In the genomic region with DNA sequence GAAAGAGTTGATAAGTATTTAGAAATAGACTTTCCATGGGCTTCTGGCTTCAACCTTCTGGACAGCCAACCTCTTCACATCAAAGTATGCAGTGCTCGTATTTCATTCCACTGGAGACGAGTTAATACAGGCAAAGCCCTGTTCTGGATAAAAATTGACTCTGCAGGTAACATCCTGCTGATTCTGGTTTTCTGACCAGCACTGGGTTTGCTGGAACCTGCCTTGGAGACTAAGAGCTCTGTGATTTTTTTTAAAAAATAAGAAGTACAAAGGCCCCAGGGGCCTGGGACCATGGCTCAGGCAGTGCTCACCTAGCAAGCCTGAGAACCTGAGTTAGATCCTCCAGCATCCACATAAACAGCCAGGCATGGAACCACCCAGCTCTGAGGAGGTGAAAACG, we compare ENCODE assay signal across 15 mouse cellular contexts.
DNase-seq lines count a peak whose midpoint lies in the region; ATAC-seq and TF ChIP-seq lines count a peak whose summit lies in the region.
"Had no signal": no experiment of that assay in that cellular context is flagged by ENCODE, and none has a peak within 500 bp of the region (broad histone marks: within the 10 kb centered on the region; RNA-seq: fewer than 3 reads in every experiment).

No protein-coding gene starts in this region.

- peaks cover 8% of the 10 kb centered on the region for H3K4me1 ChIP-seq in heart, adult 2 months (ENCODE audit: control insufficient read depth, insufficient read depth, low read length)
- peaks cover 23% of the 10 kb centered on the region for H3K4me1 ChIP-seq in heart, embryonic 16.5 days (ENCODE audit: control insufficient read depth, insufficient read depth, low read length)
- peaks cover 28% of the 10 kb centered on the region for H3K4me1 ChIP-seq in kidney, embryonic 16.5 days (ENCODE audit: insufficient read depth, low read length)

- peak; percentile 0; the same call in 1 of the 2 replicates for ATAC-seq in heart, embryonic 16.5 days (replicated peaks; ENCODE audit: extremely low read depth, insufficient read depth, low FRiP score)
- peak; percentile 18; the same call in 1 of the 2 replicates for ATAC-seq in kidney, embryonic 16.5 days (ENCODE audit: low FRiP score, low TSS enrichment)
- no peak for ATAC-seq in granulocyte monocyte progenitor cell, adult 5-6 weeks (replicated peaks; ENCODE audit: poor library complexity, severe bottlenecking)
- ATAC-seq: inflammation-experienced regulatory T-cells, adult 6 months had no signal

- whole genome bisulfite sequencing in heart, adult 2 months = 51% methylated on average over 3 of the region's 3 CpGs
- 37% methylated on average over 3 of the region's 3 CpGs for WGBS in heart, embryonic 16.5 days
- WGBS in kidney, embryonic 16.5 days = 43% methylated on average over 3 of the region's 3 CpGs

- DNase-seq in heart, adult 2 months = no peak
- no peak for DNase-seq in heart, postnatal 36 days
- DNase-seq in kidney, adult 11 months = peak; percentile 83
- no peak for DNase-seq in kidney, adult 18-20 months
- DNase-seq in layer of hippocampus, postnatal 36 days = no peak
- DNase-seq: cerebellum, postnatal 10 days had no signal

- no peak for TF ChIP-seq EP300 in heart, adult 2 months (IDR thresholded peaks at IDR 0.05; ENCODE audit: insufficient read depth, low read depth, low read length)

- H3K4me3 ChIP-seq in heart, adult 2 months = no peak overlapping the region
- no peak overlapping the region for H3K4me3 ChIP-seq in heart, embryonic 16.5 days (ENCODE audit: low read length)
- H3K4me3 ChIP-seq in kidney, embryonic 16.5 days (ENCODE audit: low read length) = no peak overlapping the region
- H3K4me3 ChIP-seq: embryonic facial prominence, embryonic 15.5 days; forebrain, embryonic 10.5 days; gastrocnemius, adult 2 months; hindbrain, embryonic 10.5 days had no signal

- H3K79me2 ChIP-seq in heart, adult 2 months (replicated peaks; ENCODE audit: control insufficient read depth, insufficient read depth, low read length) = no peaks in the 10 kb centered on the region

- H3K9ac ChIP-seq in heart, adult 2 months (ENCODE audit: low read depth, low read length) = no peak overlapping the region
- peak overlapping the region; percentile 57; the same call in 1 of the 2 replicates for H3K9ac ChIP-seq in heart, embryonic 16.5 days (ENCODE audit: low read length)
- H3K9ac ChIP-seq in kidney, embryonic 16.5 days (replicated peaks; ENCODE audit: low read length) = peak overlapping the region; percentile 24; the same call in 1 of the 2 replicates
- H3K9ac ChIP-seq: embryonic facial prominence, embryonic 15.5 days had no signal

- H3K9me3 ChIP-seq in heart, embryonic 16.5 days (replicated peaks; ENCODE audit: control insufficient read depth, low read length) = no peaks in the 10 kb centered on the region
- no peaks in the 10 kb centered on the region; the same call in 1 of the 2 replicates for H3K9me3 ChIP-seq in kidney, embryonic 16.5 days (ENCODE audit: low read length)
- H3K9me3 ChIP-seq: embryonic facial prominence, embryonic 15.5 days had no signal

- H3K36me3 ChIP-seq in heart, adult 2 months (ENCODE audit: control insufficient read depth, insufficient read depth, low read length) = no peaks in the 10 kb centered on the region
- H3K36me3 ChIP-seq in heart, embryonic 16.5 days (ENCODE audit: control insufficient read depth, insufficient read depth) = no peaks in the 10 kb centered on the region
- no peaks in the 10 kb centered on the region for H3K36me3 ChIP-seq in kidney, embryonic 16.5 days (ENCODE audit: insufficient read depth, low read length)
- H3K36me3 ChIP-seq: embryonic facial prominence, embryonic 15.5 days; forebrain, embryonic 10.5 days; hindbrain, embryonic 10.5 days had no signal

- no peak for TF ChIP-seq CTCF in heart, adult 2 months (IDR thresholded peaks at IDR 0.05)

- H3K4me2 ChIP-seq in heart, embryonic 16.5 days (ENCODE audit: low read depth, low read length) = peak overlapping the region; percentile 36
- H3K4me2 ChIP-seq in kidney, embryonic 16.5 days (replicated peaks; ENCODE audit: low read depth, low read length) = no peak overlapping the region
- H3K4me2 ChIP-seq: embryonic facial prominence, embryonic 15.5 days had no signal

- no peak for TF ChIP-seq POLR2A in heart, adult 2 months (IDR thresholded peaks at IDR 0.05; ENCODE audit: insufficient read depth, low read depth, low read length)

- H3K27ac ChIP-seq in heart, adult 2 months = peak overlapping the region; percentile 88
- peak overlapping the region; percentile 90 for H3K27ac ChIP-seq in heart, embryonic 16.5 days (ENCODE audit: low read length)
- H3K27ac ChIP-seq in kidney, embryonic 16.5 days (ENCODE audit: low read length) = peak overlapping the region; percentile 83
- H3K27ac ChIP-seq: embryonic facial prominence, embryonic 15.5 days had no signal

- no peaks in the 10 kb centered on the region for H3K27me3 ChIP-seq in heart, adult 2 months (ENCODE audit: control insufficient read depth, insufficient read depth, low read length)
- no peaks in the 10 kb centered on the region for H3K27me3 ChIP-seq in heart, embryonic 16.5 days (ENCODE audit: control insufficient read depth, insufficient read depth, low read length)
- H3K27me3 ChIP-seq in kidney, embryonic 16.5 days (ENCODE audit: insufficient read depth, low read length) = no peaks in the 10 kb centered on the region
- H3K27me3 ChIP-seq: CH12.LX; embryonic facial prominence, embryonic 15.5 days had no signal

- intact Hi-C loops in heart, adult 2 months (cut with DNase I) = loop anchor here (1.0 to 5.0 kb wide), 3 partner anchors 44 to 110 kb away; a partner anchor contains a TSS
- intact Hi-C loops in heart, postnatal 36 days (cut with DNase I) = loop anchor here (1.0 to 5.0 kb wide), 4 partner anchors 45 to 200 kb away; no protein-coding TSS in a partner anchor
